Comparison of ENCODE assay signal across 9 mouse cellular contexts in the genomic region with DNA sequence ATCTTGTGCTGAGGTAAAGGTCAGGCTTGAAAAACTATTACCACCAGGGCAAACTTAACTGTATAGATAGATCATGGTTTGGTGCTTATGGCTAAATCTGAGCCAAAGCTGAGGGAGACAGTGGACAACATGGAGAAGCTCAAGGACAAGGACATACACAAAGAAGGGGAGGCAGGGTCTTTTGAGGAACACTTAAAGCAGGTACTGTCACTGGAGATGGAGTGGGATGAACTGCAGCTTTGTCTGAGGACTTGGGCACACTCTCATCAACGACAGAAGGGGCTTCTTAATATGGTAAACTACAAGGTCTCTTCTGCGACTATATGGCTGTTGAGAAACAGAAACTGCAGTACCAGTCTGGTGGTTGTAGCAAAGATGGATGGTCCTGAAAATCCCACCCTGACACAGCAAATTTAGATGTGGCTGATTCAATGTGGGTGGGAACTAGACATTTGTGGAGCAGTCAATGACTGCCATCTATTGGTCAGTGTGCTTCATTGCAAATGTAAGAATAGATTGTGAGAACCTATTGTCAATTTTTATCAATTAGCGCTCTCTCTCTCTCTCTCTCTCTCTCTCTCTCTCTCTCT. TPM values are rescaled to one million over a fixed set of nuclear protein-coding genes. Genes with fewer than 3 reads are reported as not detected.
A peak's percentile ranks its signal among the peaks of the same experiment; 100 is the strongest.
DNase-seq lines count a peak whose midpoint lies in the region; ATAC-seq lines count a peak whose summit lies in the region.
"Had no signal": no experiment of that assay in that cellular context is flagged by ENCODE, and none has a peak within 500 bp of the region (broad histone marks: within the 10 kb centered on the region; RNA-seq: fewer than 3 reads in every experiment).

No protein-coding gene starts in this region.

- 27% methylated on average over 3 of the region's 3 CpGs for WGBS in embryonic facial prominence, embryonic 13.5 days
- WGBS in hindbrain, embryonic 10.5 days = 18% methylated on average over 3 of the region's 3 CpGs
- 16% methylated on average over 3 of the region's 3 CpGs for WGBS in liver, embryonic 15.5 days (ENCODE audit: insufficient replicate concordance)
- 25% methylated on average over 3 of the region's 3 CpGs for WGBS in neural tube, embryonic 12.5 days

- peaks cover 4% of the 10 kb centered on the region; the same call in 1 of the 2 replicates for H3K4me1 ChIP-seq in embryonic facial prominence, embryonic 13.5 days
- peaks cover 42% of the 10 kb centered on the region for H3K4me1 ChIP-seq in hindbrain, embryonic 10.5 days (replicated peaks)
- H3K4me1 ChIP-seq in liver, embryonic 15.5 days (replicated peaks) = peaks cover 3% of the 10 kb centered on the region; the same call in 1 of the 2 replicates
- 0 out of 2 replicates have a peak, but pooled peaks cover 6% of the 10 kb centered on the region for H3K4me1 ChIP-seq in neural tube, embryonic 12.5 days

- H3K36me3 ChIP-seq in embryonic facial prominence, embryonic 13.5 days = no peaks in the 10 kb centered on the region
- no peaks in the 10 kb centered on the region for H3K36me3 ChIP-seq in hindbrain, embryonic 10.5 days
- no peaks in the 10 kb centered on the region for H3K36me3 ChIP-seq in liver, embryonic 15.5 days (replicated peaks)
- H3K36me3 ChIP-seq in neural tube, embryonic 12.5 days = no peaks in the 10 kb centered on the region
- H3K36me3 ChIP-seq: embryonic facial prominence, embryonic 12.5 days had no signal

- H3K9ac ChIP-seq in embryonic facial prominence, embryonic 13.5 days = no peak overlapping the region
- no peak overlapping the region for H3K9ac ChIP-seq in liver, embryonic 15.5 days
- H3K9ac ChIP-seq in neural tube, embryonic 12.5 days = no peak overlapping the region
- H3K9ac ChIP-seq: embryonic facial prominence, embryonic 12.5 days had no signal

- H3K27me3 ChIP-seq in embryonic facial prominence, embryonic 13.5 days = 0 out of 2 replicates have a peak, but pooled peaks cover 3% of the 10 kb centered on the region
- H3K27me3 ChIP-seq in hindbrain, embryonic 10.5 days (ENCODE audit: insufficient read depth, poor library complexity, severe bottlenecking) = no peaks in the 10 kb centered on the region; the same call in 1 of the 2 replicates
- no peaks in the 10 kb centered on the region; the same call in 1 of the 2 replicates for H3K27me3 ChIP-seq in liver, embryonic 15.5 days
- no peaks in the 10 kb centered on the region for H3K27me3 ChIP-seq in neural tube, embryonic 12.5 days (replicated peaks)
- H3K27me3 ChIP-seq: embryonic facial prominence, embryonic 12.5 days had no signal

- no peaks in the 10 kb centered on the region for H3K9me3 ChIP-seq in embryonic facial prominence, embryonic 13.5 days
- no peaks in the 10 kb centered on the region for H3K9me3 ChIP-seq in hindbrain, embryonic 10.5 days
- no peaks in the 10 kb centered on the region for H3K9me3 ChIP-seq in liver, embryonic 15.5 days (replicated peaks)
- H3K9me3 ChIP-seq in neural tube, embryonic 12.5 days = no peaks in the 10 kb centered on the region
- H3K9me3 ChIP-seq: embryonic facial prominence, embryonic 12.5 days had no signal

- H3K4me2 ChIP-seq in embryonic facial prominence, embryonic 13.5 days = peak overlapping the region; percentile 30; the same call in 1 of the 2 replicates
- no peak overlapping the region for H3K4me2 ChIP-seq in liver, embryonic 15.5 days
- H3K4me2 ChIP-seq in neural tube, embryonic 12.5 days (replicated peaks) = peak overlapping the region; percentile 47
- H3K4me2 ChIP-seq: embryonic facial prominence, embryonic 12.5 days had no signal

- no peak overlapping the region for H3K4me3 ChIP-seq in embryonic facial prominence, embryonic 13.5 days
- H3K4me3 ChIP-seq in hindbrain, embryonic 10.5 days = peak overlapping the region; percentile 12; the same call in 1 of the 2 replicates
- no peak overlapping the region for H3K4me3 ChIP-seq in liver, embryonic 15.5 days (replicated peaks)
- H3K4me3 ChIP-seq in neural tube, embryonic 12.5 days = no peak overlapping the region
- H3K4me3 ChIP-seq: embryonic facial prominence, embryonic 12.5 days had no signal

- H3K27ac ChIP-seq in embryonic facial prominence, embryonic 13.5 days = no peak overlapping the region
- peak overlapping the region; percentile 76 for H3K27ac ChIP-seq in hindbrain, embryonic 10.5 days
- H3K27ac ChIP-seq in liver, embryonic 15.5 days (replicated peaks) = 0 out of 2 replicates have a peak overlapping the region, but pooled peaks have one; percentile 14
- no peak overlapping the region for H3K27ac ChIP-seq in neural tube, embryonic 12.5 days
- H3K27ac ChIP-seq: embryonic facial prominence, embryonic 12.5 days had no signal

- peak; percentile 46 to 60 for DNase-seq in layer of hippocampus, adult 18-20 months (ENCODE audit: low spot score in 2 of 2)
- DNase-seq in layer of hippocampus, postnatal 36 days = no peak
- DNase-seq in Muller cell, postnatal 12 days (ENCODE audit: inconsistent ontology term) = peak; percentile 66
- peak; percentile 58 for DNase-seq in hindbrain, embryonic 10.5 days (ENCODE audit: low spot score)
- no peak for DNase-seq in urinary bladder, postnatal 25 days (ENCODE audit: low spot score)

- no peak for ATAC-seq in embryonic facial prominence, embryonic 13.5 days (ENCODE audit: insufficient number of reproducible peaks, insufficient read depth, low FRiP score, low TSS enrichment, low read depth)
- no peak for ATAC-seq in liver, embryonic 15.5 days (ENCODE audit: insufficient read depth)
- ATAC-seq in neural tube, embryonic 12.5 days (ENCODE audit: low FRiP score, low read depth) = peak; percentile 75

RNA-seq across cellular contexts. Expression of a gene that starts 26.3 kb away (rescaled TPM):
- total RNA-seq in layer of hippocampus, adult 18-20 months (2021) = not detected
- total RNA-seq in layer of hippocampus, postnatal 36 days (2021) = not detected
- not detected in 2 replicates for polyA plus RNA-seq in embryonic facial prominence, embryonic 13.5 days (2015; fragmentation: Nextera tagmentation; extraction: Ambion mirVana)
- not detected in 2 replicates for polyA plus RNA-seq in hindbrain, embryonic 10.5 days (2016; fragmentation: Nextera tagmentation; extraction: Ambion mirVana)
- not detected in 2 replicates for polyA plus RNA-seq in liver, embryonic 15.5 days (2015; fragmentation: Nextera tagmentation; extraction: Ambion mirVana)
- polyA plus RNA-seq in neural tube, embryonic 12.5 days (2016; fragmentation: Nextera tagmentation; extraction: Ambion mirVana) = not detected in 2 replicates
- polyA plus RNA-seq: embryonic facial prominence, embryonic 12.5 days had no signal

Comparison
In these comparisons a context has a peak if more than half of its experiments do, and no peak if none do; other contexts are left out.
1. DNase-seq: peak in layer of hippocampus, adult 18-20 months (2 of 2), Muller cell, postnatal 12 days (single experiment) and hindbrain, embryonic 10.5 days (single experiment); none in layer of hippocampus, postnatal 36 days (0 of 2) and urinary bladder, postnatal 25 days (single experiment).
2. H3K27ac ChIP-seq: peak in hindbrain, embryonic 10.5 days (single experiment) and liver, embryonic 15.5 days (single experiment); none in embryonic facial prominence, embryonic 13.5 days (single experiment) and neural tube, embryonic 12.5 days (single experiment).